Mouse (Mus musculus): ENCODE data around the gene Fxyd1.

DNA sequence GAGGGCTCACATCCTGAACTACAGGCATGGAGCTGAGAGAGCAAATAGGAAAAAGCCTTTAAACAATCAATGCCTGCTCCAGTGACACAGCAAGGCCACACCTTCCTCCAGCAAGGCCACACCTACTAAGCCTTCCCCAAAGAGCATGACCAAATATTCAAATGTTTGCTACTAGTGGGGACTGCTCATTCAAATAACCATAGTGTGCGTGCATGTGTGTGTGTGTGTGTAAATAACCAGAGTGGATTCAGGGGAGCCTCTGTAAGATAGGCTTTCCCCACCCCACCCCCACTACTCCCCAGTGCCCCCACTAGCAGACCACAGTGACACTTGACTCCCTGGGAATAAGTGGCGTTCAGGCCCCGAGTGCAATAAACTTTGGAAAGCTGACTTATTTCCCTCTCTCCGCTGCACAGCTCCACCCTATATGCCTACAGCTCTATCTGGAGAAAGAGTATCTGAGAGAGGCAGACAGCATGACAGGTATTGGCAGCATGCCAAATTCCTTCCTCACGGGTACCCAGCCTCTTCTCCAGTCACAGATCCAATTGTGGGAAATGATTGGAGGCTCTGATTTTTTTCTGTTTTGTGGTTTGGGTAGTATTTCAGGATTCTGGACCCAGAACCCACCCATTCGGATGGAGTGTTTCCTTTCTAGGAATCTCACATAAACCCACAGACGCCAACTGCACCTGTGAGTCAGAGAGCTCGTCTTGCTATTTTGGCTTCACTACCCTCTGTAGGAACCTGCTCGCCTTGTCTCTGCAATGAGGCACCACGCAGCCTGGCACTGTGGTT, 39.7 kb downstream of the Fxyd1 start:
- TF ChIP-seq CTCF (IDR thresholded peaks at IDR 0.05; ENCODE audit: insufficient read depth, low read depth, low read length), result no peak
- no peak for TF ChIP-seq POLR2A (IDR thresholded peaks at IDR 0.05; ENCODE audit: insufficient read depth, low read depth, low read length)
